Mouse (Mus musculus): ENCODE measurements at regions not wholly inside any gene's neighbourhood (a gene's known extent, or its start where the extent isn't known, plus 50 kb on each side); places are given as distances from the start of the nearest gene placed in this dataset.

DNA sequence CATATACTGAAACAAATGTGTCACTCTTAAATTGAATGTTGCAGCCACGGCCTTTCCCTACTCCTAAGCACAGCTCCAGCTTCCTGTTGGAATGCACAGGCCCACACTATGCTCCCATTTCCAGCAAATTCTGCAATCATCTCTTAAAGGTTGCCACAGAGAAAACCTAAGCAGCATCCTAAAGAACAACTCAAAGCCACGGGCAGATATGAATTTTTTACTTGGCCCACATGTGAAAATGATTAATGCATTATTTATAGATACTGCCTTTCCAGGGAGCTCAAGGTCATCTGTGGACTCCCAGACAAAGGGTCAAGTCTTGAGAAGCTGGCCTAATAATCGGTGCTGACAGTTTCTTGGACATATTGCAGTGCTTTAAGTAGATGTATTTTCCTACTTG is 663.5 kb upstream of the Nrsn1 start:
- Histone ChIP-seq H3K27me3 (no peaks in the 10 kb centered on the region), H3K9me3 (no peaks in the 10 kb centered on the region), H3K36me3 (no peaks in the 10 kb centered on the region), H3K4me1 (peaks cover 13% of the 10 kb centered on the region), H3K4me3 (no peak overlapping the region), H3K9ac (no peak overlapping the region), H3K27ac (peak overlapping the region; percentile 53), H3K4me2 (no peak overlapping the region)
- peak; percentile 39; the same call in 1 of the 2 replicates for ATAC-seq (ENCODE audit: borderline replicate concordance, extremely low read depth, low FRiP score, low TSS enrichment)
- 29% methylated on average over 3 of the region's 3 CpGs for WGBS

GRCm38 (mm10) chr13:25933246-25933645 is 662.9 kb upstream of the Nrsn1 start:
- Histone ChIP-seq H3K27ac (peak overlapping the region; percentile 53), H3K4me2 (no peak overlapping the region), H3K4me1 (peaks cover 13% of the 10 kb centered on the region), H3K9me3 (no peaks in the 10 kb centered on the region), H3K36me3 (no peaks in the 10 kb centered on the region), H3K4me3 (no peak overlapping the region), H3K27me3 (no peaks in the 10 kb centered on the region), H3K9ac (no peak overlapping the region)
- WGBS = 20% methylated on average over 3 of the region's 3 CpGs
- ATAC-seq (ENCODE audit: borderline replicate concordance, extremely low read depth, low FRiP score, low TSS enrichment) = no peak

GRCm38 (mm10) chr13:25932810-25933209 is 662.5 kb upstream of the Nrsn1 start:
- Histone ChIP-seq H3K9ac (no peak overlapping the region), H3K4me1 (peaks cover 13% of the 10 kb centered on the region), H3K36me3 (no peaks in the 10 kb centered on the region), H3K9me3 (no peaks in the 10 kb centered on the region), H3K4me2 (no peak overlapping the region), H3K4me3 (no peak overlapping the region), H3K27ac (no peak overlapping the region), H3K27me3 (no peaks in the 10 kb centered on the region)
- peak; percentile 69; the same call in 1 of the 2 replicates for ATAC-seq (ENCODE audit: borderline replicate concordance, extremely low read depth, low FRiP score, low TSS enrichment)
- WGBS = 0% methylated on average over 1 of the region's 1 CpGs

DNA sequence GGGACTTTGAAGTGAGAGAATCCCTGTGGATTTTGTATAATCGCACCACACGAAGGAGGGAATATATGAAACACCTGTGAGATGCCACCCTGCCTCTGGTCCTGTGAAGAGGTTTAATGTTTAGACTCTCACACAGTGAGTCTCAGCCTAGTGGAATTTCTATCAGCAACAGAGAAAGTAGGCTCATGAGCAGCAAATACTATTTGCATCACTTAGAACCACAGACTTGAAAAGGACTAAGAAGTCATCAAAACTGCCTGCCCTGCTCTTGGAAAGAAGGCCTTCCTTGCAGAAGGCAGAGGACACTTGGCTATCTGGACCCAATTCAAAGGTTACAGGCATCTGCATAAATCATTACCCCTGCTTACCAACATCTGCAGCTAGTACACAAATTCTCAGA is 662.1 kb upstream of the Nrsn1 start:
- H3K27ac ChIP-seq = no peak overlapping the region
- H3K27me3 ChIP-seq = no peaks in the 10 kb centered on the region
- 68% methylated on average over 2 of the region's 2 CpGs for WGBS
- no peak overlapping the region for H3K4me2 ChIP-seq
- H3K9me3 ChIP-seq = no peaks in the 10 kb centered on the region
- H3K4me1 ChIP-seq = peaks cover 13% of the 10 kb centered on the region
- no peak overlapping the region for H3K4me3 ChIP-seq
- no peaks in the 10 kb centered on the region for H3K36me3 ChIP-seq
- ATAC-seq (ENCODE audit: borderline replicate concordance, extremely low read depth, low FRiP score, low TSS enrichment) = no peak
- no peak overlapping the region for H3K9ac ChIP-seq

DNA sequence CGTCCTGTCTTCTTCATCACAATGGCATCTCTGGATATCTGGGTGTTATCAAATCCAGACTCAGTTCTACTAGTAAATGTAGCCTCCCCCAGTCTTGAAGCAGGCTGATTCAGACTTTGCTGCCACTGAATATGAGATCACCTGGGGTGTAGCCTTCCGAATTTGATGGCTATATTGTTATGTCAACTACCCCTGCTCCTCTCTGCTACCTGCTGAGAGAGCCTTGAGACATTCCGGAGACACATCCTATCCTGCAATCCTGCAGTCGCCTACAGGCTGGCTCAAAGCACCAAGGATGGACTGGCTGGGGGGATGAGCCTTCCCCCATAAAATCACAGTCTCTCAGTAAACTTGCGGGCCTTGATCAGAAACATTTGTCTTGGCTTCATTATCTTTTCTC is 655.4 kb upstream of the Nrsn1 start:
- Histone ChIP-seq H3K4me1 (no peaks in the 10 kb centered on the region), H3K36me3 (no peaks in the 10 kb centered on the region), H3K9me3 (no peaks in the 10 kb centered on the region), H3K9ac (no peak overlapping the region), H3K27me3 (no peaks in the 10 kb centered on the region), H3K4me3 (no peak overlapping the region), H3K27ac (no peak overlapping the region), H3K4me2 (no peak overlapping the region)
- no peak for ATAC-seq (ENCODE audit: borderline replicate concordance, extremely low read depth, low FRiP score, low TSS enrichment)
- 83% methylated on average over 5 of the region's 5 CpGs for WGBS

- Histone ChIP-seq H3K27me3 (no peaks in the 10 kb centered on the region), H3K36me3 (no peaks in the 10 kb centered on the region), H3K4me3 (no peak overlapping the region), H3K27ac (no peak overlapping the region), H3K9ac (no peak overlapping the region), H3K4me1 (no peaks in the 10 kb centered on the region), H3K9me3 (no peaks in the 10 kb centered on the region), H3K4me2 (no peak overlapping the region)
- no peak for ATAC-seq (ENCODE audit: borderline replicate concordance, extremely low read depth, low FRiP score, low TSS enrichment)
- 82% methylated on average over 5 of the region's 5 CpGs for WGBS
Observed at GRCm38 (mm10) chr13:25899871-25900270, 629.6 kb upstream of the Nrsn1 start.

DNA sequence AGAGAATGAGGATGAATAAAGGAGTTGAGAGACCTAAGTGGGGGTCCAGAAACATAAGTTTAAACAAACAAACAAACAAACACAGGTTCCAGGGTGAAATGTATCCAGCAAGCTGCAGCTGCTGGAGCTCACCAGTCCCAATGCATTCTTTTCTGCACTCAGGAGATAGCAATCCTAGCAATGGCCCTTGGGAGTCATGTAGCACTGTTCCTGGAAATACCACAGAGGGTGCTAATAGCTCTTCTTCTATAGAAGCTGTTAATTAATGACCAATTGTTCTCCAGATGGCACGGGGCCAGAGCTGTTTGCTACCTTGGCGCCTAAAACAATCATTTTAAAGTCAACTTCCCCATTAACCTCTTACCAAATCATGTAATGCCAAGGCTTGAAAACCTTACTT is 622.8 kb upstream of the Nrsn1 start:
- WGBS = 34% methylated on average over 2 of the region's 2 CpGs
- H3K4me3 ChIP-seq = no peak overlapping the region
- ATAC-seq (ENCODE audit: borderline replicate concordance, extremely low read depth, low FRiP score, low TSS enrichment) = no peak

GRCm38 (mm10) chr13:25882818-25883217 is 612.5 kb upstream of the Nrsn1 start:
- H3K4me3 ChIP-seq = no peak overlapping the region
- H3K27ac ChIP-seq = no peak overlapping the region
- H3K9ac ChIP-seq = no peak overlapping the region
- H3K9me3 ChIP-seq = no peaks in the 10 kb centered on the region
- no peak for ATAC-seq (ENCODE audit: borderline replicate concordance, extremely low read depth, low FRiP score, low TSS enrichment)
- 66% methylated on average over 4 of the region's 4 CpGs for WGBS
- no peaks in the 10 kb centered on the region for H3K27me3 ChIP-seq
- H3K36me3 ChIP-seq = no peaks in the 10 kb centered on the region
- H3K4me2 ChIP-seq = no peak overlapping the region
- no peaks in the 10 kb centered on the region for H3K4me1 ChIP-seq

More for the DNA sequence above, 622.8 kb upstream of the Nrsn1 start:
- Histone ChIP-seq H3K27me3 (no peaks in the 10 kb centered on the region), H3K9me3 (no peaks in the 10 kb centered on the region), H3K4me2 (no peak overlapping the region), H3K36me3 (no peaks in the 10 kb centered on the region), H3K27ac (no peak overlapping the region), H3K4me1 (no peaks in the 10 kb centered on the region), H3K9ac (no peak overlapping the region)

GRCm38 (mm10) chr13:25868923-25869322 is 598.6 kb upstream of the Nrsn1 start:
- no peak for ATAC-seq (ENCODE audit: borderline replicate concordance, extremely low read depth, low FRiP score, low TSS enrichment)
- Histone ChIP-seq H3K9me3 (no peaks in the 10 kb centered on the region), H3K9ac (no peak overlapping the region), H3K36me3 (no peaks in the 10 kb centered on the region), H3K27ac (no peak overlapping the region), H3K4me1 (no peaks in the 10 kb centered on the region), H3K4me3 (no peak overlapping the region), H3K4me2 (no peak overlapping the region), H3K27me3 (no peaks in the 10 kb centered on the region)
- 81% methylated on average over 1 of the region's 1 CpGs for WGBS

DNA sequence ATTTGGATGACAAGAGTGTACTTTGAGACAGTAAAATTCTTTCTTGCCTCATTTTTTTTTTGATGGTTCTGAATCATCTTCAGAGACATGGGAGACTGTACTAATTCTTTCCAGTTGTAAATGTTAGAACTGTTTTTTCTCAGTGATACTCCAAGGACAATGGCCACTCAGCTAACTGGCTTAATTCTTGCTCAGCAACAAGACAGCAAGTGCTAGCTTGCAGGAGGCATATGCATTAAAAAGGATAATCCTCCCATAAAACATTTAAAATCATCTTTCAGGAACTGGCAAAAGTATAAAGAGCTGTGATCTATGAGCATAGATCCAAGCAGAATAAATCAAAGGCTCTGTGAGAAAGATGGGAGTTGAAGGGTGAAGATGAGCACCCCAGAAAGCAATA is 587.9 kb upstream of the Nrsn1 start:
- Histone ChIP-seq H3K4me3 (no peak overlapping the region), H3K4me2 (no peak overlapping the region), H3K36me3 (no peaks in the 10 kb centered on the region), H3K9ac (no peak overlapping the region), H3K9me3 (no peaks in the 10 kb centered on the region), H3K27me3 (no peaks in the 10 kb centered on the region), H3K4me1 (0 out of 2 replicates have a peak, but pooled peaks cover 4% of the 10 kb centered on the region), H3K27ac (no peak overlapping the region)
- ATAC-seq (ENCODE audit: borderline replicate concordance, extremely low read depth, low FRiP score, low TSS enrichment) = no peak

DNA sequence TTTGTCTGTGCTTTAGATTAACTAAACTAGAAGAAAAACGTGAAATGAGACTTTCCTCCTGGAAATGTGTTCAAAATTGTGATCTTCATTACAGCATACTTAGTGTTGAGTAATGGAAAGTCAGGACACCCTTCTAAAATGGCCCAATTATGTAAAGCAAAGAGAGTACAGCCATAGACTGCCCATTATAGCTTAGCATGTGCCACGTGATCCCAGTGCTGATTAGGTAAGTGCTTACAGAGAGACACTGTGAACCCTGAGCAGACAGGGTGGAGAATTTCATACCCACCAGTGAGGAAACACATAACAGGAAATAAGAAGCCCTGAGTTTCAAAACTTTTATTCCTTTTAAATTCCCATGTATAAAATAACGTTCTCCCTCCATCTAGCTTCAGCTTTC is 587.3 kb upstream of the Nrsn1 start:
- Histone ChIP-seq H3K9me3 (no peaks in the 10 kb centered on the region), H3K4me2 (no peak overlapping the region), H3K27ac (no peak overlapping the region), H3K36me3 (no peaks in the 10 kb centered on the region), H3K9ac (no peak overlapping the region), H3K27me3 (no peaks in the 10 kb centered on the region), H3K4me1 (0 out of 2 replicates have a peak, but pooled peaks cover 4% of the 10 kb centered on the region), H3K4me3 (no peak overlapping the region)
- no peak for ATAC-seq (ENCODE audit: borderline replicate concordance, extremely low read depth, low FRiP score, low TSS enrichment)
- WGBS = 50% methylated on average over 3 of the region's 3 CpGs

DNA sequence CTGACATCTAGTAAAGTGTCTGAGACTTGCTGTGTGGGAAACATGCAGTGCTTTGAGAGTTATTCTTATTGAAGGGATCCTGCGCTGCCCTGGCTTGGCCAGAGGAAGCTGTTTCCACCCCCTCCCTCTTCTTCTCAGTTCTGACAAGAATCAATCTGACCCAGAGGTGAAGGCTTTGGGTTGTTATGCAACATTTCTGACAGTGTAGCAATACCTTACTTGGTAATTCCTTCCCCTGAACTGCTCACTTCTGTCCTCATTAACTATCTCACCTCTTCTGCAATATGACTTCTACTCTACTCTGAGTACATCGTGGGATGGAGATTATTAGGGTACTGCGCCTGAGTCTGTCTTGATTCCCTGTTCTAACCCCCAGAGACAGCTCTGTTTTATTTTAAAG is 586.8 kb upstream of the Nrsn1 start:
- Histone ChIP-seq H3K27me3 (no peaks in the 10 kb centered on the region), H3K4me1 (0 out of 2 replicates have a peak, but pooled peaks cover 4% of the 10 kb centered on the region), H3K36me3 (no peaks in the 10 kb centered on the region), H3K4me3 (no peak overlapping the region), H3K4me2 (no peak overlapping the region), H3K27ac (peak overlapping the region; percentile 37), H3K9ac (no peak overlapping the region), H3K9me3 (no peaks in the 10 kb centered on the region)
- ATAC-seq (ENCODE audit: borderline replicate concordance, extremely low read depth, low FRiP score, low TSS enrichment) = no peak
- 66% methylated on average over 3 of the region's 3 CpGs for WGBS

DNA sequence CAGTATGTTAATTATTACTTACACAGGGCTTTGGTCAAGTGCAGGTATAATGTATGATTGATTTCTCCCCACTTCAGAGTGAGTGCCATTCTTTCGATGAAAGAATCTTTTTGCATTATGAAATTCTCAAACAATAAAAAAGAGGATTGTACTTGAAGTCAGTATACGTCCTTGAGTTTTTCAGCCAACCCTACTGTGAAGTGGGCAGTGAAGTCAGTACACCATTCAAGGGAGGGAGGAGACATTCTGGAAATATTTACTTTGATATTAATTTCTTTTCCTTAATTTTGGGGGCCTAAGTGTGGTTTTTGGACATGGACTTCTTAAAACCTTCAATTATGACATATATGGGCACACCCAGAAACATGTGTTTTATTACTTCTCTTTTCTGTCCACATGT is 586.2 kb upstream of the Nrsn1 start:
- Histone ChIP-seq H3K4me2 (no peak overlapping the region), H3K27ac (peak overlapping the region; percentile 37; the same call in 1 of the 2 replicates), H3K27me3 (no peaks in the 10 kb centered on the region), H3K4me3 (no peak overlapping the region), H3K4me1 (0 out of 2 replicates have a peak, but pooled peaks cover 4% of the 10 kb centered on the region), H3K36me3 (no peaks in the 10 kb centered on the region), H3K9me3 (no peaks in the 10 kb centered on the region), H3K9ac (no peak overlapping the region)
- WGBS = 64% methylated on average over 2 of the region's 2 CpGs
- ATAC-seq (ENCODE audit: borderline replicate concordance, extremely low read depth, low FRiP score, low TSS enrichment) = no peak

Measured in lung, embryonic 15.5 days (tissue).